Mouse (Mus musculus): ENCODE results near the gene Gm5089.

GRCm38 (mm10) chr14:122489686-122490414 lies 38.9 kb upstream of the Gm5089 start:
- TF ChIP-seq GATA1 (IDR thresholded peaks at IDR 0.05; ENCODE audit: borderline replicate concordance, low read length), result no peak
- TF ChIP-seq FLI1 (IDR thresholded peaks at IDR 0.05; ENCODE audit: low read length), result no peak

Measured in megakaryocyte, embryonic 14.5 days (primary cell).